Mouse (Mus musculus): ENCODE results near the gene Vwa3a.

Gene Vwa3a

DNA sequence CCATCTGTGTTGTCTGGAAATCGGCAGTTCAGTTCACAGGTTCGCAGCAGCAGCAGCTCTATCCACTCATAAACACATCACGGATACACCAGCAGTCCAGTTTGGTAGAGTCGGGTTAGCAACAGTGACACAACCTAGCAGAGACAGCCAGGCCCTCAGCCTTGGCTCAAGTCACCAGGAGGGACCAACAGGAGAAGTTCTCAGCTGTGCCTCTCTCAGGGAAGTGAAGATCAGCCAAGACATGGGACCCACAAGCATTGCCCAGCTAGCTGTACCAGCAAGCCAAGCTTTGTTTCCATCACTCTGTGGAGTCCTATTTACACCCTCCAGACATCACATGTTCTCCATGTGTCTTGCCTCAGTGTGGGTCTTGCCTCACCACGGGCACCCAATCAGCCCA is 7.7 kb downstream of the Vwa3a start:
- no peak for DNase-seq (ENCODE audit: low spot score in 2 of 2)

DNA sequence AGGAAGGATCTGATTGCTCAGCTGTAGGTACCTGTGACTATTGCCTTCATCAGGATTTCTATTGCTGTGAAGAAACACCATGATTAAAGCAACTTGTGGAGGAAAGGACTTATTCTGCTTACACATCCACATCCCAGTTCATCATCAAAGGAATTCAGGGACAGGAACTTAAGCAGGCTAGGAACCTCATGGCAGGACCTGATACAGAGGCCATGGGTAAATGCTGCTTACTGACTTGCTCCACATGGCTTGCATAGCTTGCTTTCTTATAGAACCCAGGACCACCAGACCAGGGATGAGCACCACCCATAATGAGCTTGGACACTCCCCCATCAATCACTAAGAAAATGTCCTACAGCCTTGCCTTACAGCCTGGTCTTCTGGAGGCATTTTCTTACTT is 9.4 kb downstream of the Vwa3a start:
- DNase-seq (ENCODE audit: low spot score in 2 of 2), result no peak

DNA sequence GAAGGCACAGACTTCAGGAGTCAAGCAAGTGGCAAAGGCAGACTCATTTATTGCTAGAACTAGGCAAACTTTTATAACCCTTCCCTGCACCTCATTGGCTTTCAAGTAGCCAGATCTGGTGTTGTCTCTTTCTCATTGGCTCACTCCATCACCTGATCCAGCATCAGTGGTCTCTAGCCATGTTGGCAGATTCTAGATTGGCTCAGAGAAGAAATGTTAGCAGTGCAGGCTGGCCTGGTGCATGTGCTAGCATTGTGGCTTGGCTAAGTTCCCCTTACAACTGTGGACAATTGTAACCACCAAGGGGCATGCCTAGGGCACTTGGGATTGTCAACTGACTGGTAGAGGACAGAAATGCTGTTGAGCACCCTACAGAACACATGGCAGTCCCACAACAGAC is 12.2 kb downstream of the Vwa3a start:
- DNase-seq (ENCODE audit: low spot score in 2 of 2), result no peak

DNA sequence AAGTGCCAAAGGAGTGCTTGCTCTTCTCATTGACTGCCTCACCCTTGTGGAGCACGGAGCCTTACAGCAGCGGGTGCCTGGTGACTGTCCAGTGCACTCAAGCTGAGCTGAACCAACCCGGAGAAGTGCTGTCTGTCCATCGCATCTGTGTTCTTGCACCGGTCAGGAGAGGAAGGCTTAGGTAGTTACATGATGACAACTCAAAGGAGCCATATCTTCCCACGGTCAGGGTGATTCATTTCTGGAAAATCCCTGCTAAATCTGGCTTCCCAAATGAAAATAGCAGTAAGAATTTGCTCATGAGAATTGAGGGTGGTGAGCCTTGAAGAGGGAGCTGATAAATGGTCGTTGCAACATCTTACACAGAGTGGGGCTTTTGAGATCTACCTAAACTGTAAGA is 12.8 kb downstream of the Vwa3a start:
- no peak for DNase-seq (ENCODE audit: low spot score in 2 of 2)

- DNase-seq (ENCODE audit: low spot score in 2 of 2), result peak; percentile 57 to 86
These were observed 15.6 kb downstream of the Vwa3a start for GRCm38 (mm10) chr7:120754671-120755070.

GRCm38 (mm10) chr7:120767369-120767768 is 28.3 kb downstream of the Vwa3a start:
- no peak for DNase-seq (ENCODE audit: low spot score in 2 of 2)

DNA sequence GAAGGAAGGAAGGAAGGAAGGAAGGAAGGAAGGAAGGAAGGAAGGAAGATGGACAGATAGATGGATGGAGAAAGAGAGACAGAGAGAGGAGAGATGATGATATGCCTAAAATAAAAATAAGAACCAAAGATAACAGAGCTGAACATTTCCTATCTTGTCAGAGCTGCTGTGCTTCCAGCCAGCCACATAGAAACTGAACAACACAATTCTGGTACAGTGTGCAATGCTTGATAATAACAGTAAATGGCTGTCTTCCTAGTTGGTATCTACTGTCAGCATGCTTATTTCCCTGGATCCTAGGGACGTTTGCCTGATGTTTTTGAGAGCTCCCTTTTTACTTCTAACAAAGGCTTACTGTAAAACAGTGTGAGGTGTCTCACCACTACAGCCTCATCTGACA is 32.3 kb downstream of the Vwa3a start:
- DNase-seq (ENCODE audit: low spot score in 2 of 2), result no peak

GRCm38 (mm10) chr7:120778012-120778411 is 38.9 kb downstream of the Vwa3a start:
- DNase-seq (ENCODE audit: low spot score in 2 of 2), result no peak

DNA sequence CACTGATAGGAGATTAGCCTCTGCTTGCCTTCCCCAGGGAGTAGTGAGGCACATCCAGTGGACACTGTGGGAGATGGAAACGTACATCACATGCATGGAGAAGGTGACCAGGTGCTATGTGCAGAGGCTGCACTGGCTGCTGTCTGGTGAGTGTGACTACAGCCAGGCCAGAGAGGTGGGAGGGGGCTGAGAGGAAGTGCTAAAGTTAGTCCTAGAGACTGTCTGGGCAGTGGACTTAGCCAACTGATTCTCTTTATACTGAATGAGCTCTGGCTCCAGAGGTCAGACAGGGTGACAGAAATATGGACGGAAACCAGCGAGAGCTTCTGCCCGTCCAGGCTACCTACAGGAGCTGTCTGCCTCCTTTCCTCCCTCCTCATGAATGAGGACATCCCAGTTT is 56.4 kb downstream of the Vwa3a start:
- DNase-seq (ENCODE audit: low spot score in 2 of 2), result no peak

DNA sequence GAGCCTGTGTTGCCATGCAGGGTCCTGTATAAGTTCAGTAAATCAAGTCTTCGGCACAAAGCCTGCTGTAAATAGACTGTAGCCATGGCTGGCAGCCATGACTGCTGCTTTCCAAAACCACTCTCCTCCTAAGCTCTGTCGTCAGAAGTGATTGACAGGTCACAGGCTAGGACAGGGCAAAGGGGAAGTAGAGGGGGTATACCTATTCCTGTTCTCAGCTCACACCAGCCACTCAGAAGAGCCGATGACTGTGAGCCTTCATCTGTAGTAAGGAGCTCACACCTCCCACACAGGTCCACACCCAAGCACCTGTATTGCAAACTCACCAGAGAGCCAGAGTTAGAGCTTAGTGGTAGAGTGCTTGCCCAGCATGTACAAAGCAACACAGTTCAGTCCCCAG is 57.3 kb downstream of the Vwa3a start:
- no peak for DNase-seq (ENCODE audit: low spot score in 2 of 2)

DNA sequence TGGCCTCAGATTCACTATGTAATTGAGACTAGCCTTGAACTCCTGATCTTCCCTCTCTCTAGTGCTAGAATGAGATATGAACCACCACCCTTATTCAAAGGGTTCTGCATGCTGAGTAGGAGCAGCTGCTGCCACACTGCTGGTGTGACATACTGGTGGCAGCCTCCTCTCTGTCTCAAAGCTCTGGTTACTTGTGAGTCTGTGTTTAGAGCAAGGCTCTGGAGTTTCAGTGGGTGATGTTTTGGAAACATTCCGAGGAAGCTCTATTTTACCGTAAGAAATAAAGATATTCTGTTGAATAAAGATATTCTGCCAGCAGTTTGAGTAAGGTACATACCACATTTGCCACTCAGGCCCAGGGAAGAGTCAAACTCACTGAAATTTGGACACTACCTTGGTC is 64.2 kb downstream of the Vwa3a start:
- no peak for DNase-seq (ENCODE audit: low spot score in 2 of 2)

GRCm38 (mm10) chr7:120809705-120810104 is 70.6 kb downstream of the Vwa3a start:
- DNase-seq (ENCODE audit: low spot score in 2 of 2), result no peak

- no peak for DNase-seq (ENCODE audit: low spot score in 2 of 2)
These were observed 72.8 kb downstream of the Vwa3a start, which contains the start of gene Gm5737 for GRCm38 (mm10) chr7:120811834-120812415. Gene Gm5737 (plus strand): TSS chr7:120812365.

DNA sequence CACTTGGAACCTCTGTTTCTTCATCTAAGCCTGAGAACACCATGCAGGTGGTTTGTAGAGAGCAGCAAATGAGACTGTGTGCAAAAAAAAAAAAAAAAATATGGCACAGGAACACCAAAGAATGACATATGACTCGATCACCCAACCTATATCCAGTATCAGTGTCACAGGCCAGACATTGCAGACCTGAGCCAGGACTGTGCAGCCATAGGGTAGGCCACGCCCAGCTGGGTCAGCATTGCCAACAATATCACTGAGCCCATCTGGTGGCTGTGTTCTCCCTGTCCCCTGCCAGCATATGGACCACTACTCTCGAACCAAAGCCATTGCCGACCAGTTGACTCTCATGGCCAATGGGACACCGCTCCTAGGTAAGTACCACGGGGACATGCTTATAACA is 78.4 kb downstream of the Vwa3a start:
- no peak for DNase-seq (ENCODE audit: low spot score in 2 of 2)

- no peak for DNase-seq (ENCODE audit: low spot score in 2 of 2)
These were observed 80.3 kb downstream of the Vwa3a start for GRCm38 (mm10) chr7:120819386-120819785.

DNA sequence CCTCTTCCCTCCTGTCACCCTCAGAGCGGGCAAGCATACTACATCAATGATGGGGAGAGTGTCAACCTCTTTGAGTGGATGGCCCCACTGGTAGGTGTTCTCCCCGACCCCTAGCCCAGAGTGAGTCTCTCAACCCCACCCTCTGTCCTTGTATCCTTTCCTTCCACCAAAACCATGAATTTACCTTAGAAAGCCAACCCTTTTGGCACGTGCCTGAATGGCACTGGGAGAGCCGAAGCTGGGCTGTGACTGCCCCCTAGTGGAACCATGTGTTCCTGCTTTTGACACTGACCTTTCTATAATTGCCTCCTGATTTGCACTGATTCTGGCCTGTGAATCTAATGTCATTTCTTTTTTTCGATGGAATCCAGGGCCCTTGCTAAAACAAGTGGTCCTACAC is 84.1 kb downstream of the Vwa3a start:
- peak in 1 of 2 experiments; percentile 73 for DNase-seq (ENCODE audit: low spot score in 2 of 2)

GRCm38 (mm10) chr7:120825097-120825496 is 86.0 kb downstream of the Vwa3a start:
- no peak for DNase-seq (ENCODE audit: low spot score in 2 of 2)

GRCm38 (mm10) chr7:120826408-120826807 is 87.3 kb downstream of the Vwa3a start:
- DNase-seq (ENCODE audit: low spot score in 2 of 2), result no peak

GRCm38 (mm10) chr7:120830431-120831381 is 91.6 kb downstream of the Vwa3a start:
- DNase-seq (ENCODE audit: low spot score in 2 of 2), result peak; percentile 44 to 67

DNA sequence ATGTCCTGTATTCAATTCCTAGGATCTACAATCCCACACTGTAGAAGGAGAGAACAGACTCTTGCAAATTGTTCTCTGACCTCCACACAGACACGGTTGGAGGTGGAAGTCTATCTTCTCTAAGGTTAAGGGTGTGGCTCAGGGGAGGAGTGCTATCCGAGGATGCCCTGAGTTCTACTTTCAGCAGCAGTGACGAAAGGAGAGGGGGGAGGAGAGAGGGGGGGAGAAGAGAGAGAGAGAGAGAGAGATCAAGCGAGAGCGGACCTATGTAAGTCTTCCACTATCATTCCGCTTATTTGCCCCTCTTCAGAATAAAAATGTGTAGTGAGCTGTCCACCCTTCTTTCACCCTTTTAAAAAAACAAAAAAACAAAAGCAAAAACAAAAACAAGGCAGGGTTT is 95.3 kb downstream of the Vwa3a start:
- no peak for DNase-seq (ENCODE audit: low spot score in 2 of 2)

DNA sequence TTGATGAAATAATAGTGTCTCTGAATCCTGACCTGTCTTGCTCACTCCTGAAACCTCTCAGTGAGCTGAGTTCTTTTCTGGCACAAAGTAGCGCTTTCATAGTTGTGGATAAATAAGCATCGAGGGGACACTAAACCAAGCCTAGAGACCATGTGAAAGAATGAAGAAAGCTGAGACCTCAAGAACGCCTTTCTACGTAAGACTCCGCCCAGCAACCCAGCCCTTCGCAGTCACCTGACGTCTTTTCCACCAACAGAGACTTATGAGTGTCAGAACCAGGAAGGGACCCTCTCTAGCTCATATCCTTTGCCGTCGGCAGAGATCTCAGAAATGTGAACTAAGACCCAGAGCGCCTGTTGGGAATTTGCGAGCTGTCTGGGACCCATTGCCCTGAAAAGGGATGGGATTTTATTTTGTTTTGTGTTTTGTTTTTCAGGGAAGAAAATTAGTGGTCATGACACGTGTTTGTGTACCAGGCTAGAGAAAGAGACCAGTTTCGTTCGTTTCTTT is 95.8 kb downstream of the Vwa3a start:
- DNase-seq (ENCODE audit: low spot score in 2 of 2), result peak in 1 of 2 experiments; percentile 45

GRCm38 (mm10) chr7:120835449-120836359 is 96.6 kb downstream of the Vwa3a start:
- peak; percentile 89 to 96 for DNase-seq (ENCODE audit: low spot score in 2 of 2)
